Mouse (Mus musculus) heart, embryonic 11.5 days (tissue): ENCODE results near the gene Corin. TPM values are rescaled to one million over a fixed set of nuclear protein-coding genes. Genes with fewer than 3 reads are reported as not detected.

ENCODE experiments used
- ATAC-seq: fragments of 200-750 bp; cut with Nextera tagmentation; replicated peaks from 2 replicates; pipeline ENCODE4 v1.8.0; 2017; ENCODE audit warnings: moderate library complexity; ENCODE audit not compliant: insufficient number of reproducible peaks, low FRiP score, low TSS enrichment
- H3K27ac ChIP-seq: fragments of 300-500 bp; sonication (generic); 2 replicates; pipeline ENCODE4 v1.5.1; 2014; ENCODE audit warnings: mild to moderate bottlenecking, low read depth, low read length
- H3K27me3 ChIP-seq: fragments of 300-500 bp; sonication (generic); 2 replicates; pipeline ENCODE4 v1.6.1; 2014; ENCODE audit warnings: mild to moderate bottlenecking, low read length, mixed read lengths; ENCODE audit not compliant: control insufficient read depth, insufficient read depth
- H3K36me3 ChIP-seq: fragments of 300-500 bp; sonication (generic); 2 replicates; pipeline ENCODE4 v1.6.1; 2014; ENCODE audit warnings: mild to moderate bottlenecking, low read length, moderate library complexity, mixed read lengths; ENCODE audit not compliant: control insufficient read depth, insufficient read depth
- H3K4me1 ChIP-seq: fragments of 300-500 bp; sonication (generic); 2 replicates; pipeline ENCODE4 v1.6.1; 2014; ENCODE audit warnings: low read length; ENCODE audit not compliant: control insufficient read depth, insufficient read depth
- H3K4me2 ChIP-seq: fragments of 300-500 bp; sonication (generic); 2 replicates; pipeline ENCODE4 v1.6.1; 2014; ENCODE audit warnings: mild to moderate bottlenecking, moderate library complexity
- H3K4me3 ChIP-seq: fragments of 300-500 bp; sonication (generic); 2 replicates; pipeline ENCODE4 v1.5.1; 2014; ENCODE audit warnings: low read depth, low read length
- H3K9ac ChIP-seq: fragments of 300-500 bp; sonication (generic); 2 replicates; pipeline ENCODE4 v1.6.1; 2014; ENCODE audit warnings: mild to moderate bottlenecking, low read depth, low read length, moderate library complexity
- H3K9me3 ChIP-seq: fragments of 300-500 bp; sonication (generic); replicated peaks from 2 replicates; pipeline ENCODE4 v1.6.1; 2016; ENCODE audit warnings: low read length; ENCODE audit not compliant: control insufficient read depth
- WGBS: fragments of 180-500 bp; shearing (Covaris S2); extraction: QIAGEN DNeasy Blood & Tissue Kit; methylation state at CpG from one replicate; pipeline ENCODE4 v1.1.7; 2014; ENCODE audit not compliant: insufficient replicate concordance; 5-methylcytosine and 5-hydroxymethylcytosine counted together
- polyA plus RNA-seq: library from polyadenylated mRNA; unstranded; fragments of >200 nt; fragmentation: Nextera tagmentation; extraction: Ambion mirVana; gene quantifications from 2 replicates; pipeline ENCODE4 v1.2.1, GENCODE M21; 2014

The Corin gene
- polyA plus RNA-seq, 1 experiment from 2014 or later = 23.7 TPM

- no peak overlapping the region for H3K4me3 ChIP-seq
- no peaks in the 10 kb centered on the region for H3K9me3 ChIP-seq
- ATAC-seq = no peak
- no peak overlapping the region for H3K9ac ChIP-seq
- H3K27ac ChIP-seq = no peak overlapping the region
- H3K36me3 ChIP-seq = peaks cover 2% of the 10 kb centered on the region; the same call in 1 of the 2 replicates
- H3K4me2 ChIP-seq = no peak overlapping the region
- H3K4me1 ChIP-seq = no peaks in the 10 kb centered on the region
- no peaks in the 10 kb centered on the region for H3K27me3 ChIP-seq
- 82% methylated on average over 10 of the region's 10 CpGs for WGBS
These were observed 235.1 kb downstream of the Corin start for GRCm38 (mm10) chr5:72269204-72269603.

DNA sequence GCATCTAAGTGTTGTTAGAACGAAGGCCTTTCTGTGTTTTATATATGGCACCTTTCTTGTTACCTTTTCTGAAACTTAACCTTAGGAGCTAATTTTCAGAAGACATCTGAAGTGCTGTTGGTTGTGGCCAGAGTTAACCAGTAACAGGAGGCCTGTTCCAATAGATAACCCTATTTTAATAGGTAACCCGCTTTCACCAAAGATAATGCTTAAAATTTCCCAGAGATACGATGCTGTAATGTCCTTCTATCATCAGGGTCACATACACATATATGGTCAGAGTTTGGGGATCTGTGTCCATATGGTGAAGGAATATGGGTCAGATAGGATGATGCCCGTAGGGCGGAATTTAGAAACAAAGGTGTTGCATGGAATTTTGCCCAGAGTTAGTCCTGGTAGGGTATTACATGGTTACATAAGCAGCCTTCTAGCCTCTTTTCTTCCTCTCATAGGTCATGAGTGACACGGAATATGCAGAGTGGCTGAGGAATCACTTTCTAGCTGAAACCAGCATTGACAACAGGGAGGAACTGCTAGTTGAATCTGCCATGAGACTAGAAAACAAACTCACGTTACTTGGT lies 237.2 kb downstream of the Corin start:
- H3K9me3 ChIP-seq = no peaks in the 10 kb centered on the region
- WGBS = 89% methylated on average over 7 of the region's 7 CpGs
- no peak overlapping the region for H3K27ac ChIP-seq
- H3K36me3 ChIP-seq = peaks cover 2% of the 10 kb centered on the region; the same call in 1 of the 2 replicates
- ATAC-seq = no peak
- H3K4me1 ChIP-seq = no peaks in the 10 kb centered on the region
- H3K4me3 ChIP-seq = no peak overlapping the region
- no peak overlapping the region for H3K4me2 ChIP-seq
- no peak overlapping the region for H3K9ac ChIP-seq
- no peaks in the 10 kb centered on the region for H3K27me3 ChIP-seq

GRCm38 (mm10) chr5:72264195-72264751 lies 240.0 kb downstream of the Corin start:
- ATAC-seq = no peak
- Histone ChIP-seq H3K27me3 (no peaks in the 10 kb centered on the region), H3K9me3 (no peaks in the 10 kb centered on the region), H3K9ac (no peak overlapping the region), H3K36me3 (peaks cover 2% of the 10 kb centered on the region; the same call in 1 of the 2 replicates), H3K27ac (no peak overlapping the region), H3K4me1 (peaks cover 3% of the 10 kb centered on the region), H3K4me3 (no peak overlapping the region), H3K4me2 (no peak overlapping the region)
- 65% methylated on average over 15 of the region's 15 CpGs for WGBS

DNA sequence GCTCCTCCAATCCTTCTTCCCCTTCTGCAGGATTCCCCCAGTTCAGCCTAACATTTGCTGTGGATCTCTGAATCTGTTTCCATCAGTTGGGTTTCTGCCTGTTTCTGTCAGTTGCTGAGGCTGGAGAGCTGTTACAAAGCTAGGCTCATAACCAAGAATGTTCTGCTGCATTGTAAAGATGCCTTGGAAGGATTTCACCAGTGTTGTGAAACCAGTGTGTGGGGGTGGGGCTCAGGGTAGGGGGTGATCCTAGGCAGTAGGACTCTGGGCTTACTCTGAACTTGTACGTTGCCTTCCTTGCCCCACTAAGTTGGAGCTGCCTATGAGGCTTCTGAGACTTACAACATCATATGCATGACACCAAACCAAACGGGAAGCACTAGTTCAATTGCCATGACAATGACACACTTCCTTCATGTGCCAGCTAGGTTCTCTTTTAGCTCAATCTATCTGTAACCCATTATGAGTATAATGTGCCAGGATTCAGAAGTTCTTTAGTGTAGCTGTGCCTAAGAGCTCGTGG lies 242.4 kb downstream of the Corin start:
- Histone ChIP-seq H3K27me3 (no peaks in the 10 kb centered on the region), H3K4me1 (peaks cover 13% of the 10 kb centered on the region), H3K9ac (no peak overlapping the region), H3K36me3 (0 out of 2 replicates have a peak, but pooled peaks cover 2% of the 10 kb centered on the region), H3K4me3 (no peak overlapping the region), H3K9me3 (no peaks in the 10 kb centered on the region), H3K27ac (no peak overlapping the region), H3K4me2 (no peak overlapping the region)
- no peak for ATAC-seq
- 90% methylated on average over 3 of the region's 3 CpGs for WGBS

DNA sequence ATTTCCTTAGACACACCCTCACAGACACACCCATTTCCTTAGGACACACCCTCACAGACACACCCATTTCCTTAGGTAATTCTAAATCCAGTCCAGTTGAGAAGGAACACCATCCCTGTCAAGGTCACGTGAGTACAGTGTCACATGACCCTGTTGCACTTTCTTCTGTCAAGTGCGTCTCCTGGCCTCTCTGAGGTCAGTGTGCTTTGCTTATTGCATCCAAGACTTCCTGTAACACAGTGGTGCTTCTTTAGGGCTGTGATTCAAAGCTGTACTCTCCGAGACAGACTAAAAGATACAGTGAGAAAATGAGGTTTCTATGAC lies 245.0 kb downstream of the Corin start:
- no peak overlapping the region for H3K4me2 ChIP-seq
- no peak overlapping the region for H3K4me3 ChIP-seq
- no peak overlapping the region for H3K9ac ChIP-seq
- H3K27ac ChIP-seq = no peak overlapping the region
- H3K36me3 ChIP-seq = 0 out of 2 replicates have a peak, but pooled peaks cover under 1% of the 10 kb centered on the region
- H3K4me1 ChIP-seq = peaks cover 13% of the 10 kb centered on the region
- no peaks in the 10 kb centered on the region for H3K9me3 ChIP-seq
- H3K27me3 ChIP-seq = no peaks in the 10 kb centered on the region
- ATAC-seq = no peak; the same call in 1 of the 2 replicates
- 72% methylated on average over 3 of the region's 3 CpGs for WGBS

GRCm38 (mm10) chr5:72258409-72259297 lies 245.6 kb downstream of the Corin start:
- Histone ChIP-seq H3K4me2 (no peak overlapping the region), H3K36me3 (no peaks in the 10 kb centered on the region)

GRCm38 (mm10) chr5:72257084-72257483 lies 247.2 kb downstream of the Corin start:
- 84% methylated on average over 10 of the region's 10 CpGs for WGBS
- Histone ChIP-seq H3K27ac (no peak overlapping the region), H3K4me3 (no peak overlapping the region), H3K36me3 (no peaks in the 10 kb centered on the region), H3K27me3 (no peaks in the 10 kb centered on the region), H3K4me1 (peaks cover 13% of the 10 kb centered on the region), H3K4me2 (no peak overlapping the region), H3K9ac (no peak overlapping the region), H3K9me3 (no peaks in the 10 kb centered on the region)
- ATAC-seq = no peak

More at GRCm38 (mm10) chr5:72258409-72259297, 245.6 kb downstream of the Corin start:
- ATAC-seq = no peak
- 45% methylated on average over 17 of the region's 17 CpGs for WGBS
- no peak overlapping the region for H3K4me3 ChIP-seq
- H3K4me1 ChIP-seq = peaks cover 13% of the 10 kb centered on the region
- H3K9ac ChIP-seq = no peak overlapping the region
- H3K27me3 ChIP-seq = no peaks in the 10 kb centered on the region
- no peaks in the 10 kb centered on the region for H3K9me3 ChIP-seq
- no peak overlapping the region for H3K27ac ChIP-seq

DNA sequence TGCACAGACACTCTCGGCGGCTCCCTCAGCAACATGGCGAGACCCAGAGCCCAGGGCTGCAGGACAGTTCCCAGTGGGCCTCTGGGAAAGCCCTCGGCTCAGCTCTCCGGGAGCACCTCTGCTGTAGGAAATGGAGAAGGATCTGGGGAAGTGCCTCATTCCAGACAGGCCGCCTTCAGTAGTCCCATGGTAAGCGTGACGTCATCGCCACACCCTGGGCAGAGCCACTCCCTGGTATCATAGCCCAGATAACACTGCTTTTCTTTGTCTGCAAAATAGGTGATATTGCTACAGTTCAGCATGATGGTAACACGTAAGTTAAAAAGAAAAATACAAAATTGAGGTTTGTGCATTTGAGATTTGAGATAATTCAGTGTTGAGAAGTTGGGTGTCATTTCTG lies 249.3 kb downstream of the Corin start:
- Histone ChIP-seq H3K27me3 (no peaks in the 10 kb centered on the region), H3K4me2 (no peak overlapping the region), H3K36me3 (no peaks in the 10 kb centered on the region), H3K27ac (no peak overlapping the region), H3K9ac (no peak overlapping the region), H3K9me3 (no peaks in the 10 kb centered on the region), H3K4me1 (peaks cover 13% of the 10 kb centered on the region), H3K4me3 (no peak overlapping the region)
- ATAC-seq = no peak
- WGBS = 72% methylated on average over 10 of the region's 10 CpGs
